In genomic region chr1:181880752-181881325, GRCm38 (mm10) we compare ENCODE assay signal across 8 mouse cellular contexts. TPM values are rescaled to one million over a fixed set of nuclear protein-coding genes. Genes with fewer than 3 reads are reported as not detected.
DNase-seq lines count a peak whose midpoint lies in the region; ATAC-seq and TF ChIP-seq lines count a peak whose summit lies in the region.

No protein-coding gene starts in this region.

- no peak overlapping the region for H3K4me2 ChIP-seq in embryonic facial prominence, embryonic 12.5 days (replicated peaks)

- no peak overlapping the region for H3K27ac ChIP-seq in kidney, adult 2 months (ENCODE audit: insufficient read depth, low read depth, low read length)
- no peak overlapping the region for H3K27ac ChIP-seq in embryonic facial prominence, embryonic 12.5 days

- no peaks in the 10 kb centered on the region for H3K36me3 ChIP-seq in kidney, adult 2 months (ENCODE audit: control insufficient read depth, insufficient read depth, low read length)
- H3K36me3 ChIP-seq in G1E (replicated peaks): no peaks in the 10 kb centered on the region
- no peaks in the 10 kb centered on the region for H3K36me3 ChIP-seq in embryonic facial prominence, embryonic 12.5 days

- no peaks in the 10 kb centered on the region for H3K9me3 ChIP-seq in G1E (replicated peaks)
- no peaks in the 10 kb centered on the region for H3K9me3 ChIP-seq in embryonic facial prominence, embryonic 12.5 days

- no peaks in the 10 kb centered on the region for H3K4me1 ChIP-seq in kidney, adult 2 months (ENCODE audit: control insufficient read depth, insufficient read depth, low read length)
- H3K4me1 ChIP-seq in G1E (ENCODE audit: insufficient read depth, low read depth, low read length): peaks cover 45% of the 10 kb centered on the region
- H3K4me1 ChIP-seq in embryonic facial prominence, embryonic 12.5 days: peaks cover 7% of the 10 kb centered on the region; the same call in 1 of the 2 replicates

- H3K4me3 ChIP-seq in kidney, adult 2 months (ENCODE audit: insufficient read depth, low read depth, low read length): no peak overlapping the region
- H3K4me3 ChIP-seq in G1E (ENCODE audit: low read depth, low read length): no peak overlapping the region; the same call in 1 of the 2 replicates
- no peak overlapping the region for H3K4me3 ChIP-seq in embryonic facial prominence, embryonic 12.5 days

- no peak for ATAC-seq in G1E (ENCODE audit: extremely low read depth, insufficient number of reproducible peaks, low FRiP score, poor library complexity, severe bottlenecking)
- 0 out of 2 replicates have a peak, but pooled peaks have one; percentile 13 for ATAC-seq in embryonic facial prominence, embryonic 12.5 days (ENCODE audit: insufficient number of reproducible peaks, insufficient read depth, low FRiP score, low TSS enrichment)
- no peak for ATAC-seq in erythroid progenitor cell, adult 5-6 weeks (replicated peaks; ENCODE audit: low FRiP score, poor library complexity, severe bottlenecking)

- peak; percentile 19; the same call in 1 of the 2 replicates for TF ChIP-seq CTCF in kidney, adult 2 months (conservative IDR thresholded peaks at IDR 0.05; ENCODE audit: insufficient read depth, insufficient read length, low read depth, low read length)
- TF ChIP-seq CTCF in G1E (IDR thresholded peaks at IDR 0.05; ENCODE audit: low read depth, low read length): peak; percentile 24; the same call in 1 of the 2 replicates

- no peak for TF ChIP-seq POLR2A in kidney, adult 2 months (IDR thresholded peaks at IDR 0.05; ENCODE audit: low read depth, low read length)

- no peak overlapping the region for H3K9ac ChIP-seq in embryonic facial prominence, embryonic 12.5 days

- H3K27me3 ChIP-seq in kidney, adult 2 months (replicated peaks; ENCODE audit: control insufficient read depth, insufficient read depth, low read length): no peaks in the 10 kb centered on the region
- peaks cover 37% of the 10 kb centered on the region for H3K27me3 ChIP-seq in G1E (ENCODE audit: insufficient read depth, low read length)
- no peaks in the 10 kb centered on the region for H3K27me3 ChIP-seq in embryonic facial prominence, embryonic 12.5 days

- WGBS in kidney, adult 2 months: 67% methylated on average over 15 of the region's 15 CpGs
- 44% methylated on average over 15 of the region's 15 CpGs for WGBS in embryonic facial prominence, embryonic 12.5 days

- no peak for DNase-seq in kidney, adult 2 months
- DNase-seq in kidney, postnatal 14 days: no peak
- no peak for DNase-seq in G1E (ENCODE audit: low spot score)
- DNase-seq in lung, postnatal 36 days: peak; percentile 33
- DNase-seq in right cerebral cortex, postnatal 14 days: no peak
- DNase-seq in layer of hippocampus, postnatal 25 days (ENCODE audit: extremely low spot score in 1 of 2, low spot score in 1 of 2): no peak

RNA-seq across cellular contexts. Expression of gene Lbr, which starts 38.0 kb away (rescaled TPM):
- 11.5 and 14.5 TPM in 2 replicates for polyA plus RNA-seq in kidney, adult 2 months (2012; rRNA removed)
- total RNA-seq in G1E (2014; fragmentation: Nextera tagmentation) (191 and 239 TPM in 2 replicates), G1E (2017) (244 and 265 TPM in 2 replicates)
- polyA plus RNA-seq in G1E (2012): 85.4 and 87.9 TPM in 2 replicates
- polyA plus RNA-seq in embryonic facial prominence, embryonic 12.5 days (2016; fragmentation: Nextera tagmentation; extraction: Ambion mirVana): 118 and 123 TPM in 2 replicates
- total RNA-seq in layer of hippocampus, postnatal 25 days (2021): 10 to 100 TPM; 12.4 to 12.5 TPM
- total RNA-seq in erythroid progenitor cell, adult 5-6 weeks (2015; ENCODE audit: low replicate concordance): 1,180 and 1,371 TPM in 2 replicates
- total RNA-seq in erythroid progenitor cell, adult 5-6 weeks (2017; ENCODE audit: low replicate concordance): 1,191 and 1,354 TPM in 2 replicates

Comparison
In these comparisons a context has a peak if more than half of its experiments do, and no peak if none do; other contexts are left out.
1. RNA of gene Lbr, which starts 38.0 kb away (total RNA-seq): 1,180 to 1,371 TPM in erythroid progenitor cell, adult 5-6 weeks and 191 to 265 TPM in G1E; 12.4 to 12.5 TPM in layer of hippocampus, postnatal 25 days; every median in the first group is over 10 times any median in the second.